Comparison of ENCODE assay signal across 20 mouse cellular contexts in genomic region chr7:116298851-116299250, GRCm38 (mm10).
"Had no signal": no experiment of that assay in that cellular context is flagged by ENCODE, and none has a peak within 500 bp of the region (broad histone marks: within the 10 kb centered on the region; RNA-seq: fewer than 3 reads in every experiment).

No protein-coding gene starts in this region.

- H3K4me2 ChIP-seq: limb, embryonic 13.5 days; liver, embryonic 12.5 days; liver, embryonic 15.5 days; lung, embryonic 15.5 days; midbrain, embryonic 13.5 days; neural tube, embryonic 13.5 days had no signal

- DNase-seq: layer of hippocampus, adult 9-11 months; liver; lung, adult 18-20 months; lung, postnatal 36 days; thymus, adult 2 months; thymus, postnatal 14 days; thymus, postnatal 4 days had no signal

- H3K4me3 ChIP-seq: layer of hippocampus, adult 2 months; limb, embryonic 10.5 days; limb, embryonic 13.5 days; liver, embryonic 12.5 days; liver, embryonic 15.5 days; lung, embryonic 15.5 days; megakaryocyte, embryonic 14.5 days; midbrain, embryonic 10.5 days; midbrain, embryonic 13.5 days; myocyte; neural tube, embryonic 13.5 days had no signal

- H3K9ac ChIP-seq: limb, embryonic 13.5 days; liver, embryonic 12.5 days; liver, embryonic 15.5 days; lung, embryonic 15.5 days; midbrain, embryonic 13.5 days; neural tube, embryonic 13.5 days had no signal

- H3K36me3 ChIP-seq: limb, embryonic 10.5 days; limb, embryonic 13.5 days; liver, embryonic 12.5 days; liver, embryonic 15.5 days; lung, embryonic 15.5 days; midbrain, embryonic 13.5 days; neural tube, embryonic 13.5 days had no signal

- H3K27ac ChIP-seq: kidney, postnatal 0 days; layer of hippocampus, adult 2 months; limb, embryonic 10.5 days; limb, embryonic 13.5 days; liver, embryonic 12.5 days; liver, embryonic 15.5 days; lung, embryonic 15.5 days; midbrain, embryonic 13.5 days; neural tube, embryonic 13.5 days had no signal

- H3K27me3 ChIP-seq: limb, embryonic 13.5 days; liver, embryonic 12.5 days; liver, embryonic 15.5 days; lung, embryonic 15.5 days; midbrain, embryonic 13.5 days; neural tube, embryonic 13.5 days had no signal

- H3K9me3 ChIP-seq: limb, embryonic 10.5 days; limb, embryonic 13.5 days; liver, embryonic 12.5 days; liver, embryonic 15.5 days; lung, embryonic 15.5 days; megakaryocyte, embryonic 14.5 days; midbrain, embryonic 10.5 days; midbrain, embryonic 13.5 days; neural tube, embryonic 13.5 days had no signal

- ATAC-seq: liver, embryonic 12.5 days; midbrain, embryonic 13.5 days; midbrain, embryonic 16.5 days had no signal
